Mouse (Mus musculus): ENCODE measurements around the gene Mal. TPM values are rescaled to one million over a fixed set of nuclear protein-coding genes. Genes with fewer than 3 reads are reported as not detected.

Gene Mal
- polyA plus RNA-seq, 1 experiment, result 10.9 TPM

- no peak for DNase-seq
- 52% methylated on average over 2 of the region's 2 CpGs for WGBS
- H3K4me3 ChIP-seq (replicated peaks; ENCODE audit: extremely low read depth, low read depth, low read length), result no peak overlapping the region
- no peaks in the 10 kb centered on the region; the same call in 1 of the 2 replicates for H3K4me1 ChIP-seq (ENCODE audit: control insufficient read depth, insufficient read depth, low read length)
- no peak for TF ChIP-seq CTCF (IDR thresholded peaks at IDR 0.05; ENCODE audit: insufficient read depth, low read length)
Observed at GRCm38 (mm10) chr2:127652805-127653204, 3.7 kb downstream of the Mal start.

- Histone ChIP-seq H3K4me3 (replicated peaks; ENCODE audit: extremely low read depth, low read depth, low read length) (no peak overlapping the region), H3K4me1 (ENCODE audit: control insufficient read depth, insufficient read depth, low read length) (no peaks in the 10 kb centered on the region; the same call in 1 of the 2 replicates)
- TF ChIP-seq CTCF (IDR thresholded peaks at IDR 0.05; ENCODE audit: insufficient read depth, low read length) (no peak), POLR2A (IDR thresholded peaks at IDR 0.05; ENCODE audit: borderline replicate concordance, extremely low read depth, low read depth, low read length) (no peak)
- DNase-seq, result no peak
Observed at GRCm38 (mm10) chr2:127652335-127652734, 4.2 kb downstream of the Mal start.

GRCm38 (mm10) chr2:127651601-127652000 is 4.9 kb downstream of the Mal start:
- DNase-seq, result no peak
- no peak for TF ChIP-seq POLR2A (IDR thresholded peaks at IDR 0.05; ENCODE audit: borderline replicate concordance, extremely low read depth, low read depth, low read length)
- H3K4me3 ChIP-seq (replicated peaks; ENCODE audit: extremely low read depth, low read depth, low read length), result no peak overlapping the region
- WGBS, result 67% methylated on average over 5 of the region's 5 CpGs
- H3K4me1 ChIP-seq (ENCODE audit: control insufficient read depth, insufficient read depth, low read length), result no peaks in the 10 kb centered on the region; the same call in 1 of the 2 replicates

GRCm38 (mm10) chr2:127649921-127650320 is 6.6 kb downstream of the Mal start:
- 37% methylated on average over 5 of the region's 5 CpGs for WGBS
- no peak for DNase-seq
- H3K4me1 ChIP-seq (ENCODE audit: control insufficient read depth, insufficient read depth, low read length), result no peaks in the 10 kb centered on the region
- no peak for TF ChIP-seq POLR2A (IDR thresholded peaks at IDR 0.05; ENCODE audit: borderline replicate concordance, extremely low read depth, low read depth, low read length)
- TF ChIP-seq CTCF (IDR thresholded peaks at IDR 0.05; ENCODE audit: insufficient read depth, low read length), result no peak
- H3K4me3 ChIP-seq (replicated peaks; ENCODE audit: extremely low read depth, low read depth, low read length), result no peak overlapping the region

- no peak for DNase-seq
- no peak overlapping the region for H3K4me3 ChIP-seq (replicated peaks; ENCODE audit: extremely low read depth, low read depth, low read length)
- 92% methylated on average over 6 of the region's 6 CpGs for WGBS
- no peaks in the 10 kb centered on the region for H3K4me1 ChIP-seq (ENCODE audit: control insufficient read depth, insufficient read depth, low read length)
- TF ChIP-seq POLR2A (IDR thresholded peaks at IDR 0.05; ENCODE audit: borderline replicate concordance, extremely low read depth, low read depth, low read length) (no peak), CTCF (IDR thresholded peaks at IDR 0.05; ENCODE audit: insufficient read depth, low read length) (no peak)
Observed at GRCm38 (mm10) chr2:127648145-127648544, 8.3 kb downstream of the Mal start.

GRCm38 (mm10) chr2:127646875-127647274 is 9.6 kb downstream of the Mal start:
- TF ChIP-seq CTCF (IDR thresholded peaks at IDR 0.05; ENCODE audit: insufficient read depth, low read length), result no peak
- H3K4me1 ChIP-seq (ENCODE audit: control insufficient read depth, insufficient read depth, low read length), result no peaks in the 10 kb centered on the region
- WGBS, result 32% methylated on average over 5 of the region's 5 CpGs
- H3K4me3 ChIP-seq (replicated peaks; ENCODE audit: extremely low read depth, low read depth, low read length), result no peak overlapping the region
- DNase-seq, result no peak

GRCm38 (mm10) chr2:127643728-127644704 is 12.5 kb downstream of the Mal start:
- no peak for TF ChIP-seq POLR2A (IDR thresholded peaks at IDR 0.05; ENCODE audit: borderline replicate concordance, extremely low read depth, low read depth, low read length)
- no peak for TF ChIP-seq CTCF (IDR thresholded peaks at IDR 0.05; ENCODE audit: insufficient read depth, low read length)
- no peak for DNase-seq
- H3K4me3 ChIP-seq (replicated peaks; ENCODE audit: extremely low read depth, low read depth, low read length), result no peak overlapping the region
- WGBS, result 45% methylated on average over 19 of the region's 19 CpGs
- H3K4me1 ChIP-seq (ENCODE audit: control insufficient read depth, insufficient read depth, low read length), result no peaks in the 10 kb centered on the region

GRCm38 (mm10) chr2:127638973-127639372 is 17.5 kb downstream of the Mal start:
- Histone ChIP-seq H3K4me3 (replicated peaks; ENCODE audit: extremely low read depth, low read depth, low read length) (no peak overlapping the region), H3K4me1 (ENCODE audit: control insufficient read depth, insufficient read depth, low read length) (no peaks in the 10 kb centered on the region)
- TF ChIP-seq CTCF (IDR thresholded peaks at IDR 0.05; ENCODE audit: insufficient read depth, low read length), result no peak
- no peak for TF ChIP-seq POLR2A (IDR thresholded peaks at IDR 0.05; ENCODE audit: borderline replicate concordance, extremely low read depth, low read depth, low read length)
- WGBS, result 60% methylated on average over 9 of the region's 9 CpGs
- no peak for DNase-seq

- 61% methylated on average over 6 of the region's 6 CpGs for WGBS
Observed at GRCm38 (mm10) chr2:127635581-127635980, 20.9 kb downstream of the Mal start.

GRCm38 (mm10) chr2:127632601-127633000 is 23.9 kb downstream of the Mal start:
- 65% methylated on average over 2 of the region's 2 CpGs for WGBS
- TF ChIP-seq POLR2A (IDR thresholded peaks at IDR 0.05; ENCODE audit: borderline replicate concordance, extremely low read depth, low read depth, low read length) (no peak), CTCF (IDR thresholded peaks at IDR 0.05; ENCODE audit: insufficient read depth, low read length) (no peak)
- DNase-seq, result no peak
- Histone ChIP-seq H3K4me3 (replicated peaks; ENCODE audit: extremely low read depth, low read depth, low read length) (no peak overlapping the region), H3K4me1 (ENCODE audit: control insufficient read depth, insufficient read depth, low read length) (no peaks in the 10 kb centered on the region)

More at GRCm38 (mm10) chr2:127635581-127635980, 20.9 kb downstream of the Mal start:
- Histone ChIP-seq H3K4me3 (replicated peaks; ENCODE audit: extremely low read depth, low read depth, low read length) (no peak overlapping the region), H3K4me1 (ENCODE audit: control insufficient read depth, insufficient read depth, low read length) (no peaks in the 10 kb centered on the region)
- no peak for DNase-seq
- TF ChIP-seq POLR2A (IDR thresholded peaks at IDR 0.05; ENCODE audit: borderline replicate concordance, extremely low read depth, low read depth, low read length) (no peak), CTCF (IDR thresholded peaks at IDR 0.05; ENCODE audit: insufficient read depth, low read length) (no peak)
